Mouse (Mus musculus) spleen, postnatal 4 days (tissue): ENCODE measurements around the gene Car14.
"Not testable (repeated sequence)": the region's sequence is repeated elsewhere in the genome, so short reads cannot be mapped to it uniquely, and the experiment has no call there.

Source experiments
- DNase-seq, 2 experiments: peaks; one replicate each; pipeline ENCODE4 v3.0.0; 2022; ENCODE audit warnings: low spot score in 2 of 2

Car14 gene

DNA sequence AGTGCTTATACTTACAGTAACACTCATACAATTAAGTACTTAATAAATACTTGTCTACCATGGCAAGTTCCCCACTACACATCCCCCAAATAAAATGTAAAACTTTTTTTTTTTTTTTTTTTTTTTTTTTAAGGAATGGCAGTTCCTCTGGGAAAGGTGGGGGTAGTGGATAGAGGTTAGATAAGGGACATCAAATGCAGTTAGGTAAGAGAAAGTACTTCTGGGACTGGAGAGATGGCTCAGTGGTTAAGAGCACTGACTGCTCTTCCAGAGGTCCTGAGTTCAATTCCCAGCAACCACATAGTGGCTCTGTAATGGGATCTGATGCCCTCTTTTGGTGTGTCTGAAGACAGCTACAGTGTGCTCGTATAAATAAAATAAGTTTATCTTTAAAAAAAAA lies 47.4 kb downstream of the Car14 start:
- not testable (repeated sequence) for DNase-seq

DNA sequence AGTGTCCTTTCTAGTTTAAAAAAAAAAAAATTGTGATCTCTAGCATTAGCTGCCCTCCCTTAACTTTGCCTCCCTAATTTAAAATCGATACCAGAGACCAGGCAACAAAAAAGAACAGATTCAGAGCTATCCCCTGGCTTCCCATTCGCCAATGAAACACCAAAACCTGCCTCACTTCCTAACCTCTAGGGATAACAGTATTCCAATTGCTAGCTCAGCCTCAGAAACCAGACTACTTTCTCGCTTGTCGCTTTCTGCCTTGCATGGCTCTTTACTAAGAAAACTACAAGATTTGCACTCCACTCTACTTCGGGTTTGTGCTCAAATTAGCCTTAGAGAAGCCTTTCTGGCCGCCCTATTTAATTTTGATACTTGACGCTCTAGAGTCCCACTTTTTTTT lies 48.4 kb downstream of the Car14 start:
- DNase-seq = peak in 1 of 2 experiments; percentile 57

DNA sequence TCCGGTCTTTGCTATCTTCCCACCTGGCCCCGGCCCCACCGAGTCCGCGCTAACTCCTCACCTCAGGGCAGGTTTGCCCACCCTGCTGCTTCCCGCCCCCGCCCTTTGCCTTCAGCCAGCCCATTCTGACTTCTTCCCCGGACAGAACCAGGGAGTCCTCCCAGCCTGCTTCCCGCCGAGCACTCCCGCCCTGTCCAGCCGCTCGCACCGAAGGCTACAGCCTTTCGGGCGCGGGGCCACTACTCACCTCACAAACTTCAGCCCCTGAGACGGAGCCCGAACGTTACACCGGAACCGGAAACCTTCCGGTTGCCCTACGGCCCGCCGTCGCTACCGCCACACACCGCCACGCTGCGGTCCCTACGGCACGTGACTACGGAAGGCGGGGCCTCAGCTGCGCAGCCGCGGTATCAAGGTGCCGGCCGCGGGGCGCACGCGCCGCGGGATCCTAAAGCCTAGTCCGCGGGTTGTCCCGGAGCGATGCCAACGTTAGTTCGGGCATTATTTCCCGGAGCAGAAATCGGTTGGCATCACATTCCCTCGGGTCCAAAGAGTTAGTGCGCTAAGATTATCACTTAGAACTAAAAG lies 48.9 kb downstream of the Car14 start, which contains the start of gene Prpf3:
Gene Prpf3 (minus strand): TSS at position 384 of the 588 bp plus-strand sequence.
- DNase-seq = peak; percentile 94 to 96

DNA sequence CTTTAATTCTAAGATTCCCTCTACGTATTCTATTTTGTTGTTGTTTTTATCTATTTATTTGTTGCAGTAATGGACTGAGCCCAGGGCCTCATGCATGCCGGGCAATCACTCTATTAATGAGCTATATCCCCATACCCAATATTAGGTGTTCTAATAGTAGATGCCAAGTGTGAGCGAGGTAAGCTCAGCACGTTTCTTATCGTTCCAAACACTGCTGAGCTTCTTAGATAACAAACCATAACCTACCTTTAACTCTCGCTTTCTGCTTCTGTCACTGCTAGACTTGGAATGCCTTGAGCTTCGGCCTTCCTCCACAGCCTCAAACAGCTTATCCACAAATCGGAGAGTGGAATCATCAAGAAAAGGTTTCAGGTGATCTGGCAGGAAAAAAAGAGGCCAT lies 53.2 kb downstream of the Car14 start:
- DNase-seq = no peak

DNA sequence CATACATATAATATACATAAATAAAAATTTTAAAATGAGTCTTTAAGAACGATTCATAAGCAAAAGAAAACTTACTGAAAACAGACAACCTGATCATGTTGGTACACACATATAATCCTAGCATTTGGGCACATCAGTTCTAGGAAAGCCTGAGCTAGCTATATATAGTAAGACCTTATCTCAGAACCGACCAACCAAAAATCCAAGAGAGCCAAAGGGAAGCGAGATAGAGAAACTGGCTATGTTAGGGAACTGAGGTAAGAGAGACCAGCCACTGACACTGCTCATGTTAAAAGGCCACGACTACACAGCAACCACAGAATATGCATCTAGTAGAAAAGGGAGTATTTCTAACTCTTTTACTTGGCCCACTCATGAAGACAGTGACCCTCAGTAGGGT lies 53.9 kb downstream of the Car14 start:
- DNase-seq = no peak
